Mouse (Mus musculus): ENCODE measurements around the gene Mrpl41. TPM values are rescaled to one million over a fixed set of nuclear protein-coding genes. Genes with fewer than 3 reads are reported as not detected.

Mrpl41 gene
- 116 and 127 TPM in 2 replicates for polyA plus RNA-seq (2015; fragmentation: Nextera tagmentation; extraction: Ambion mirVana)

GRCm38 (mm10) chr2:24974906-24975703 is at the start of gene Mrpl41:
Mrpl41 (minus strand) TSS chr2:24975098.
- no peaks in the 10 kb centered on the region for H3K27me3 ChIP-seq
- H3K4me3 ChIP-seq (replicated peaks): peak within 1 kb of the TSS; percentile 64
- under 1% methylated on average over 64 of the region's 64 CpGs for WGBS
- peak within 1 kb of the TSS; percentile 78 for H3K9ac ChIP-seq
- H3K4me1 ChIP-seq: peaks cover 17% of the 10 kb centered on the region
- H3K9me3 ChIP-seq (replicated peaks): no peaks in the 10 kb centered on the region
- peak; percentile 99 for ATAC-seq (replicated peaks; ENCODE audit: low FRiP score)
- peaks cover 34% of the 10 kb centered on the region for H3K36me3 ChIP-seq
- peak within 1 kb of the TSS; percentile 97 for H3K27ac ChIP-seq
- H3K4me2 ChIP-seq: peak within 1 kb of the TSS; percentile 96

- 90% methylated on average over 1 of the region's 1 CpGs for whole genome bisulfite sequencing
- no peak for ATAC-seq (replicated peaks; ENCODE audit: low FRiP score)
- Histone ChIP-seq H3K9ac (no peak overlapping the region), H3K4me3 (replicated peaks) (no peak overlapping the region), H3K27ac (no peak overlapping the region), H3K9me3 (replicated peaks) (no peaks in the 10 kb centered on the region), H3K4me2 (no peak overlapping the region), H3K27me3 (no peaks in the 10 kb centered on the region), H3K36me3 (peaks cover 3% of the 10 kb centered on the region; the same call in 1 of the 2 replicates), H3K4me1 (no peaks in the 10 kb centered on the region)
Measured at GRCm38 (mm10) chr2:25022678-25023077, 47.8 kb upstream of the Mrpl41 start.

GRCm38 (mm10) chr2:25008250-25008649 is 33.4 kb upstream of the Mrpl41 start:
- Histone ChIP-seq H3K9me3 (replicated peaks) (no peaks in the 10 kb centered on the region), H3K4me3 (replicated peaks) (no peak overlapping the region), H3K27ac (no peak overlapping the region), H3K4me1 (no peaks in the 10 kb centered on the region), H3K9ac (no peak overlapping the region), H3K27me3 (no peaks in the 10 kb centered on the region), H3K4me2 (no peak overlapping the region), H3K36me3 (no peaks in the 10 kb centered on the region)
- no peak for ATAC-seq (replicated peaks; ENCODE audit: low FRiP score)

GRCm38 (mm10) chr2:25006767-25007166 is 31.9 kb upstream of the Mrpl41 start:
- H3K9me3 ChIP-seq (replicated peaks): no peaks in the 10 kb centered on the region
- H3K9ac ChIP-seq: no peak overlapping the region
- no peak overlapping the region for H3K4me2 ChIP-seq
- H3K27me3 ChIP-seq: no peaks in the 10 kb centered on the region
- H3K27ac ChIP-seq: no peak overlapping the region
- ATAC-seq (replicated peaks; ENCODE audit: low FRiP score): no peak
- no peak overlapping the region for H3K4me3 ChIP-seq (replicated peaks)
- no peaks in the 10 kb centered on the region for H3K4me1 ChIP-seq
- 83% methylated on average over 1 of the region's 1 CpGs for WGBS
- H3K36me3 ChIP-seq: 0 out of 2 replicates have a peak, but pooled peaks cover 5% of the 10 kb centered on the region

GRCm38 (mm10) chr2:25003946-25004786 is 29.3 kb upstream of the Mrpl41 start:
- H3K4me1 ChIP-seq: no peaks in the 10 kb centered on the region
- no peaks in the 10 kb centered on the region for H3K27me3 ChIP-seq
- H3K27ac ChIP-seq: no peak overlapping the region
- H3K36me3 ChIP-seq: 0 out of 2 replicates have a peak, but pooled peaks cover 5% of the 10 kb centered on the region
- ATAC-seq (replicated peaks; ENCODE audit: low FRiP score): no peak
- no peak overlapping the region for H3K4me3 ChIP-seq (replicated peaks)
- no peak overlapping the region for H3K4me2 ChIP-seq
- 87% methylated on average over 9 of the region's 9 CpGs for WGBS
- H3K9ac ChIP-seq: no peak overlapping the region
- H3K9me3 ChIP-seq (replicated peaks): no peaks in the 10 kb centered on the region

- Histone ChIP-seq H3K27ac (no peak overlapping the region), H3K27me3 (no peaks in the 10 kb centered on the region), H3K4me3 (replicated peaks) (no peak overlapping the region), H3K9ac (no peak overlapping the region), H3K4me1 (no peaks in the 10 kb centered on the region), H3K36me3 (0 out of 2 replicates have a peak, but pooled peaks cover 5% of the 10 kb centered on the region), H3K4me2 (no peak overlapping the region), H3K9me3 (replicated peaks) (no peaks in the 10 kb centered on the region)
- no peak for ATAC-seq (replicated peaks; ENCODE audit: low FRiP score)
- WGBS: 75% methylated on average over 3 of the region's 3 CpGs
Measured at GRCm38 (mm10) chr2:25000544-25001235, 25.8 kb upstream of the Mrpl41 start.

GRCm38 (mm10) chr2:24996471-24996870 is 21.6 kb upstream of the Mrpl41 start:
- no peak for ATAC-seq (replicated peaks; ENCODE audit: low FRiP score)
- Histone ChIP-seq H3K9ac (no peak overlapping the region), H3K4me1 (no peaks in the 10 kb centered on the region), H3K4me3 (replicated peaks) (no peak overlapping the region), H3K27me3 (no peaks in the 10 kb centered on the region), H3K27ac (no peak overlapping the region), H3K4me2 (no peak overlapping the region), H3K36me3 (no peaks in the 10 kb centered on the region), H3K9me3 (replicated peaks) (no peaks in the 10 kb centered on the region)
- WGBS: 92% methylated on average over 2 of the region's 2 CpGs

- 85% methylated on average over 6 of the region's 6 CpGs for WGBS
- Histone ChIP-seq H3K9ac (no peak overlapping the region), H3K4me3 (replicated peaks) (no peak overlapping the region), H3K27me3 (no peaks in the 10 kb centered on the region), H3K36me3 (no peaks in the 10 kb centered on the region), H3K27ac (no peak overlapping the region), H3K4me1 (no peaks in the 10 kb centered on the region), H3K9me3 (replicated peaks) (no peaks in the 10 kb centered on the region), H3K4me2 (no peak overlapping the region)
- no peak for ATAC-seq (replicated peaks; ENCODE audit: low FRiP score)
Measured at GRCm38 (mm10) chr2:24995332-24995731, 20.4 kb upstream of the Mrpl41 start.

GRCm38 (mm10) chr2:24987762-24988161 is 12.9 kb upstream of the Mrpl41 start:
- H3K27me3 ChIP-seq: no peaks in the 10 kb centered on the region
- WGBS: 49% methylated on average over 2 of the region's 2 CpGs

GRCm38 (mm10) chr2:24976960-24977359 is 2.1 kb upstream of the Mrpl41 start:
- 92% methylated on average over 5 of the region's 5 CpGs for WGBS
- H3K27me3 ChIP-seq: no peaks in the 10 kb centered on the region
- H3K36me3 ChIP-seq: peaks cover 15% of the 10 kb centered on the region
- H3K4me2 ChIP-seq: no peak overlapping the region
- no peaks in the 10 kb centered on the region for H3K9me3 ChIP-seq (replicated peaks)
- no peak overlapping the region for H3K9ac ChIP-seq
- H3K4me3 ChIP-seq (replicated peaks): no peak overlapping the region
- no peak overlapping the region for H3K27ac ChIP-seq
- ATAC-seq (replicated peaks; ENCODE audit: low FRiP score): no peak
- peaks cover 17% of the 10 kb centered on the region for H3K4me1 ChIP-seq

More at GRCm38 (mm10) chr2:24987762-24988161, 12.9 kb upstream of the Mrpl41 start:
- Histone ChIP-seq H3K9ac (no peak overlapping the region), H3K27ac (no peak overlapping the region), H3K4me3 (replicated peaks) (no peak overlapping the region), H3K9me3 (replicated peaks) (no peaks in the 10 kb centered on the region), H3K4me1 (no peaks in the 10 kb centered on the region), H3K4me2 (no peak overlapping the region), H3K36me3 (peaks cover 17% of the 10 kb centered on the region; the same call in 1 of the 2 replicates)
- no peak for ATAC-seq (replicated peaks; ENCODE audit: low FRiP score)

- under 1% methylated on average over 16 of the region's 16 CpGs for WGBS
- Histone ChIP-seq H3K27me3 (no peaks in the 10 kb centered on the region), H3K4me3 (replicated peaks) (peak within 1 kb of the TSS; percentile 64), H3K4me1 (peaks cover 17% of the 10 kb centered on the region), H3K4me2 (peak within 1 kb of the TSS; percentile 96), H3K27ac (peak within 1 kb of the TSS; percentile 97), H3K9ac (peak within 1 kb of the TSS; percentile 78), H3K36me3 (peaks cover 27% of the 10 kb centered on the region), H3K9me3 (replicated peaks) (no peaks in the 10 kb centered on the region)
- ATAC-seq (replicated peaks; ENCODE audit: low FRiP score): peak; percentile 83
Measured at GRCm38 (mm10) chr2:24975704-24976297, 903 bp upstream of the Mrpl41 start, which contains the start of gene Pnpla7. Pnpla7 (plus strand) TSS chr2:24976033.

Data from kidney, embryonic 15.5 days (tissue).